Mouse (Mus musculus): Measurements from ENCODE around the gene Ift81. TPM values are rescaled to one million over a fixed set of nuclear protein-coding genes. Genes with fewer than 3 reads are reported as not detected.
"Not testable (repeated sequence)": the region's sequence is repeated elsewhere in the genome, so short reads cannot be mapped to it uniquely, and the experiment has no call there.

The Ift81 gene
- total RNA-seq (2021), result 10 to 100 TPM; 46.4 to 49.2 TPM
- long read RNA-seq, experiment 1, transcript Ift81-201 (19 exons, 2,950 nt), result major isoform, 21 of 34 reads
- long read RNA-seq, experiment 1, partial matches to known transcripts, result 1 of 34 reads
- long read RNA-seq, experiment 1, other reads (novel, unspliced or antisense), result 12 of 34 reads
- long read RNA-seq, experiment 2, transcript Ift81-201 (19 exons, 2,950 nt), result major isoform, 10 of 21 reads
- long read RNA-seq, experiment 2, partial matches to known transcripts, result 2 of 21 reads
- long read RNA-seq, experiment 2, other reads (novel, unspliced or antisense), result 9 of 21 reads

GRCm38 (mm10) chr5:122613908-122614732, at the start of gene Ift81:
TSS of gene Ift81 (minus strand) at chr5:122614518.
- DNase-seq (ENCODE audit: extremely low spot score in 1 of 2, low spot score in 2 of 2), result peak; percentile 96 to 97
- intact Hi-C loops (cut with DNase I), result loop anchor here (5.0 kb wide), 2 partner anchors 47 to 67 kb away; no protein-coding TSS in a partner anchor
- Histone ChIP-seq H3K4me3 (peak within 1 kb of the TSS; percentile 88), H3K27ac (peak within 1 kb of the TSS; percentile 96)
- TF ChIP-seq CTCF (IDR thresholded peaks at IDR 0.05), result no peak; the same call in 1 of the 2 replicates

GRCm38 (mm10) chr5:122662501-122662900, 48.2 kb upstream of the Ift81 start:
- H3K27ac ChIP-seq, result no peak overlapping the region
- no peak overlapping the region for H3K4me3 ChIP-seq
- no peak for TF ChIP-seq CTCF (IDR thresholded peaks at IDR 0.05)
- intact Hi-C loops (cut with DNase I), result no loop called here
- DNase-seq (ENCODE audit: extremely low spot score in 1 of 2, low spot score in 2 of 2), result no peak

- Histone ChIP-seq H3K27ac (no peak overlapping the region), H3K4me3 (no peak overlapping the region)
- intact Hi-C loops (cut with DNase I), result no loop called here
- TF ChIP-seq CTCF (IDR thresholded peaks at IDR 0.05), result no peak
- no peak for DNase-seq (ENCODE audit: extremely low spot score in 1 of 2, low spot score in 2 of 2)
Observed at GRCm38 (mm10) chr5:122656808-122657207, 42.5 kb upstream of the Ift81 start.

GRCm38 (mm10) chr5:122654268-122654573, 39.9 kb upstream of the Ift81 start:
- H3K27ac ChIP-seq, result peak overlapping the region; percentile 90
- no peak for TF ChIP-seq CTCF (IDR thresholded peaks at IDR 0.05)
- no peak for DNase-seq (ENCODE audit: extremely low spot score in 1 of 2, low spot score in 2 of 2)
- H3K4me3 ChIP-seq, result no peak overlapping the region
- intact Hi-C loops (cut with DNase I), result loop anchor here (5.0 kb wide), 1 partner anchor 123 kb away; the partner anchor contains the start of gene Camkk2

- Histone ChIP-seq H3K4me3 (no peak overlapping the region), H3K27ac (peak overlapping the region; percentile 90)
- DNase-seq (ENCODE audit: extremely low spot score in 1 of 2, low spot score in 2 of 2), result peak; percentile 37 to 48
- TF ChIP-seq CTCF (IDR thresholded peaks at IDR 0.05), result no peak
- intact Hi-C loops (cut with DNase I), result loop anchor here (1.0 to 5.0 kb wide), 3 partner anchors 53 to 151 kb away; partner anchors contain the start of genes Atp2a2, Camkk2 and P2rx4
Observed at GRCm38 (mm10) chr5:122653446-122654267, 39.3 kb upstream of the Ift81 start.

- intact Hi-C loops (cut with DNase I), result loop anchor here (1.0 to 5.0 kb wide), 3 partner anchors 54 to 151 kb away; partner anchors contain the start of genes Atp2a2, Camkk2 and P2rx4
- no peak for DNase-seq (ENCODE audit: extremely low spot score in 1 of 2, low spot score in 2 of 2)
- Histone ChIP-seq H3K27ac (peak overlapping the region; percentile 90), H3K4me3 (no peak overlapping the region)
- TF ChIP-seq CTCF (IDR thresholded peaks at IDR 0.05), result no peak
Observed at GRCm38 (mm10) chr5:122653112-122653445, 38.8 kb upstream of the Ift81 start.

GRCm38 (mm10) chr5:122652506-122652905, 38.2 kb upstream of the Ift81 start:
- TF ChIP-seq CTCF (IDR thresholded peaks at IDR 0.05), result no peak
- intact Hi-C loops (cut with DNase I), result loop anchor here (2.0 to 5.0 kb wide), 2 partner anchors 54 to 125 kb away; partner anchors contain the start of genes Camkk2 and P2rx4
- no peak overlapping the region for H3K4me3 ChIP-seq
- peak overlapping the region; percentile 90 for H3K27ac ChIP-seq
- no peak for DNase-seq (ENCODE audit: extremely low spot score in 1 of 2, low spot score in 2 of 2)

GRCm38 (mm10) chr5:122650100-122650499, 35.8 kb upstream of the Ift81 start:
- peak overlapping the region; percentile 61; the same call in 1 of the 2 replicates for H3K27ac ChIP-seq

GRCm38 (mm10) chr5:122649264-122649663, 34.9 kb upstream of the Ift81 start:
- Histone ChIP-seq H3K27ac (peak overlapping the region; percentile 61; the same call in 1 of the 2 replicates), H3K4me3 (no peak overlapping the region)
- DNase-seq (ENCODE audit: extremely low spot score in 1 of 2, low spot score in 2 of 2), result peak; percentile 45 to 46
- no peak for TF ChIP-seq CTCF (IDR thresholded peaks at IDR 0.05)
- intact Hi-C loops (cut with DNase I), result loop anchor here (1.0 kb wide), 1 partner anchor 147 kb away; the partner anchor contains the start of gene Atp2a2

More at GRCm38 (mm10) chr5:122650100-122650499, 35.8 kb upstream of the Ift81 start:
- DNase-seq (ENCODE audit: extremely low spot score in 1 of 2, low spot score in 2 of 2), result no peak
- intact Hi-C loops (cut with DNase I), result loop anchor here (5.0 kb wide), 1 partner anchor 127 kb away; the partner anchor contains the start of gene Camkk2
- TF ChIP-seq CTCF (IDR thresholded peaks at IDR 0.05), result no peak
- no peak overlapping the region for H3K4me3 ChIP-seq

GRCm38 (mm10) chr5:122647952-122648374, 33.6 kb upstream of the Ift81 start:
- H3K4me3 ChIP-seq; DNase-seq (ENCODE audit: extremely low spot score in 1 of 2, low spot score in 2 of 2); H3K27ac ChIP-seq; intact Hi-C loops (cut with DNase I): not testable (repeated sequence)

GRCm38 (mm10) chr5:122647256-122647924, 33.1 kb upstream of the Ift81 start:
- H3K4me3 ChIP-seq, result no peak overlapping the region
- peak overlapping the region; percentile 53 for H3K27ac ChIP-seq
- intact Hi-C loops (cut with DNase I), result no loop called here
- DNase-seq (ENCODE audit: extremely low spot score in 1 of 2, low spot score in 2 of 2), result no peak
- TF ChIP-seq CTCF (IDR thresholded peaks at IDR 0.05), result no peak

All from left cerebral cortex, adult 2 months (tissue).